ENCODE assay signal across 8 mouse cellular contexts in genomic region chr6:113306986-113307349, GRCm38 (mm10). TPM values are rescaled to one million over a fixed set of nuclear protein-coding genes. Genes with fewer than 3 reads are reported as not detected.
A peak's percentile ranks its signal among the peaks of the same experiment; 100 is the strongest.
DNase-seq lines count a peak whose midpoint lies in the region; ATAC-seq and TF ChIP-seq lines count a peak whose summit lies in the region.

Brpf1 (plus strand) TSS chr6:113307137.

- H3K4me2 ChIP-seq in forebrain, postnatal 0 days (ENCODE audit: low read depth), result peak within 1 kb of the TSS; percentile 97
- peak within 1 kb of the TSS; percentile 90 for H3K4me2 ChIP-seq in intestine, embryonic 16.5 days (ENCODE audit: low read depth, low read length)

- H3K27ac ChIP-seq in forebrain, postnatal 0 days (ENCODE audit: low read depth, low read length), result peak within 1 kb of the TSS; percentile 97
- peak within 1 kb of the TSS; percentile 99 for H3K27ac ChIP-seq in intestine, embryonic 16.5 days (ENCODE audit: low read length)

- peaks cover 12% of the 10 kb centered on the region for H3K4me1 ChIP-seq in forebrain, postnatal 0 days (ENCODE audit: insufficient read depth)
- H3K4me1 ChIP-seq in intestine, embryonic 16.5 days (ENCODE audit: control insufficient read depth, insufficient read depth, low read length), result peaks cover 6% of the 10 kb centered on the region

- no peak for TF ChIP-seq CTCF in forebrain, postnatal 0 days (IDR thresholded peaks at IDR 0.05; ENCODE audit: low read depth)

- H3K9ac ChIP-seq in forebrain, postnatal 0 days, result peak within 1 kb of the TSS; percentile 95
- H3K9ac ChIP-seq in intestine, embryonic 16.5 days (ENCODE audit: low read depth, low read length), result peak within 1 kb of the TSS; percentile 97

- H3K9me3 ChIP-seq in forebrain, postnatal 0 days (ENCODE audit: low read length), result no peaks in the 10 kb centered on the region
- H3K9me3 ChIP-seq in intestine, embryonic 16.5 days (ENCODE audit: control insufficient read depth, low read length), result no peaks in the 10 kb centered on the region

- peaks cover 14% of the 10 kb centered on the region for H3K36me3 ChIP-seq in forebrain, postnatal 0 days (ENCODE audit: insufficient read depth)
- H3K36me3 ChIP-seq in intestine, embryonic 16.5 days (ENCODE audit: control insufficient read depth, insufficient read depth, low read length), result no peaks in the 10 kb centered on the region

- no peaks in the 10 kb centered on the region for H3K27me3 ChIP-seq in forebrain, postnatal 0 days (ENCODE audit: insufficient read depth, low read length)
- H3K27me3 ChIP-seq in intestine, embryonic 16.5 days (replicated peaks; ENCODE audit: control insufficient read depth, insufficient read depth, low read length), result no peaks in the 10 kb centered on the region

- no peak for DNase-seq in layer of hippocampus, adult 8-10 months (ENCODE audit: low spot score in 2 of 2)
- no peak for DNase-seq in layer of hippocampus, adult 9-10 months (ENCODE audit: low spot score)
- no peak for DNase-seq in adrenal gland, postnatal 25 days
- DNase-seq in forebrain, postnatal 0 days, result no peak
- DNase-seq in natural killer cell, adult 2 months (ENCODE audit: low spot score in 2 of 2), result no peak
- DNase-seq in urinary bladder, adult 18-20 months (ENCODE audit: low spot score in 2 of 2), result no peak

- H3K4me3 ChIP-seq in forebrain, postnatal 0 days (ENCODE audit: low read depth, low read length), result peak within 1 kb of the TSS; percentile 92
- peak within 1 kb of the TSS; percentile 99 for H3K4me3 ChIP-seq in intestine, embryonic 16.5 days (ENCODE audit: low read length)

- peak; percentile 67 for ATAC-seq in forebrain, postnatal 0 days
- peak; percentile 54 for ATAC-seq in intestine, embryonic 16.5 days
- ATAC-seq in megakaryocyte-erythroid progenitor cell, adult 5-6 weeks (replicated peaks; ENCODE audit: low FRiP score, low TSS enrichment, poor library complexity, severe bottlenecking), result peak; percentile 25

- 4% methylated on average over 32 of the region's 32 CpGs for WGBS in forebrain, postnatal 0 days
- WGBS in intestine, embryonic 16.5 days, result under 1% methylated on average over 32 of the region's 32 CpGs

RNA-seq across cellular contexts. Expression of gene Brpf1, which starts in this region (rescaled TPM):
- total RNA-seq in layer of hippocampus, adult 8-10 months (2022), result 10 to 100 TPM; 36.8 to 40.5 (median 38.4) TPM
- 27.8 and 32.9 TPM in 2 replicates for total RNA-seq in adrenal gland, postnatal 25 days (2021)
- total RNA-seq in forebrain, postnatal 0 days (2014; rRNA removed), result 27.5 and 30.7 TPM in 2 replicates
- polyA plus RNA-seq in forebrain, postnatal 0 days (2015; fragmentation: Nextera tagmentation; extraction: Ambion mirVana), result 9.8 and 10.9 TPM in 2 replicates
- 11.6 and 13.4 TPM in 2 replicates for polyA plus RNA-seq in intestine, embryonic 16.5 days (2015; fragmentation: Nextera tagmentation; extraction: Ambion mirVana)
- 45.0 and 53.5 TPM in 2 replicates for total RNA-seq in megakaryocyte-erythroid progenitor cell, adult 5-6 weeks (2014; fragmentation: Nextera tagmentation)
- 20.3 and 22.0 TPM in 2 replicates for total RNA-seq in megakaryocyte-erythroid progenitor cell, adult 5-6 weeks (2017)
